Mouse (Mus musculus): ENCODE results near the gene Nrxn2.

DNA sequence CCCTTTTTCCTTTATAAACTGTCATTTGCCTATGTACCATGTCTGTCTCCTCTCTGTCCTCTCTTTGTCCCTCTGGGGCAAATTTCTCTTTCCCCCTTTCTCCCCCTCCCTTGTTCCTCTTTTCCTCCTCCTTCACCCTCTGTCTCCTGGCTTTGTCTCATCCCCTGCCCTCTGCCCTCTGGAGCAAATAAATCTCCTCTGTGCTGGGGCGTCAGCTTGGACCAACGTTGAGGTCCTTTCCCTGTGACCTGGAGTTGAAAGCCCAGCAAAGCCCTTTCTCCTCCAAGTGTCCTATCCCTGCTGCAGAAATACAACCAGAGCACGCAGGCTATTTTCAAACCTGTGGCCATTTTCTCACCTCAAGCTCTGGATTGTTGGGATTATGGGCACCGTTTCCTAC, 141.0 kb downstream of the Nrxn2 start:
- TF ChIP-seq CTCF (conservative IDR thresholded peaks at IDR 0.05 in 1 of 2, IDR thresholded peaks at IDR 0.05 in 1 of 2; ENCODE audit: low read depth in 2 of 2, low read length in 2 of 2) (no peak), USF1 (IDR thresholded peaks at IDR 0.05; ENCODE audit: low read depth, low read length) (no peak), ZC3H11A (IDR thresholded peaks at IDR 0.05; ENCODE audit: low read depth, low read length) (no peak), ELF1 (IDR thresholded peaks at IDR 0.05; ENCODE audit: low read depth, low read length) (no peak), RAD21 (IDR thresholded peaks at IDR 0.05; ENCODE audit: low read depth, low read length) (no peak), GABPA (IDR thresholded peaks at IDR 0.05; ENCODE audit: insufficient replicate concordance, low read depth, low read length) (no peak), POLR2A (IDR thresholded peaks at IDR 0.05; ENCODE audit: low read depth, low read length) (no peak), NRF1 (IDR thresholded peaks at IDR 0.05; ENCODE audit: low read depth, low read length) (no peak), EP300 (IDR thresholded peaks at IDR 0.05; ENCODE audit: low read length) (no peak), MAX (IDR thresholded peaks at IDR 0.05; ENCODE audit: low read length) (no peak), JUND (conservative IDR thresholded peaks at IDR 0.05; ENCODE audit: low read depth, low read length) (no peak), ZMIZ1 (IDR thresholded peaks at IDR 0.05; ENCODE audit: low read depth, low read length) (no peak)

All from CH12.LX (cell line).